Mouse (Mus musculus) macrophage (primary cell): ENCODE measurements around the gene Syt6. TPM values are rescaled to one million over a fixed set of nuclear protein-coding genes. Genes with fewer than 3 reads are reported as not detected.
"Not testable (repeated sequence)": the region's sequence is repeated elsewhere in the genome, so short reads cannot be mapped to it uniquely, and the experiment has no call there.

Source experiments
- H3K27ac ChIP-seq: fragments of 350-480 bp; formaldehyde crosslinking; 2 replicates; pipeline ENCODE4 v1.9.0; 2021
- H3K36me3 ChIP-seq: fragments of 350-480 bp; formaldehyde crosslinking; 2 replicates; pipeline ENCODE4 v1.9.0; 2021; ENCODE audit errors: inconsistent target
- H3K4me3 ChIP-seq: fragments of 350-480 bp; formaldehyde crosslinking; 2 replicates; pipeline ENCODE4 v1.9.0; 2021; ENCODE audit errors: inconsistent target
- H3K79me2 ChIP-seq: fragments of 350-480 bp; formaldehyde crosslinking; 2 replicates; pipeline ENCODE4 v1.9.0; 2021; ENCODE audit errors: inconsistent target
- WGBS: methylation state at CpG from one replicate; pipeline ENCODE4 v1.1.7; 2026; ENCODE audit warnings: inconsistent platforms; ENCODE audit not compliant: missing documents; 5-methylcytosine and 5-hydroxymethylcytosine counted together
- polyA plus RNA-seq: library from polyadenylated mRNA; stranded (reverse); fragments of 250-400 nt; gene quantifications from 3 replicates; pipeline ENCODE4 v1.2.4, GENCODE M21; 2018; ENCODE audit warnings: inconsistent platforms

Gene Syt6
- polyA plus RNA-seq, 1 experiment from 2014 or later, result not detected

- Histone ChIP-seq H3K27ac (no peak overlapping the region), H3K36me3 (no peaks in the 10 kb centered on the region), H3K4me3 (no peak overlapping the region), H3K79me2 (no peaks in the 10 kb centered on the region)
- 93% methylated on average over 4 of the region's 4 CpGs for WGBS
Measured at GRCm38 (mm10) chr3:103615621-103616020, 40.6 kb downstream of the Syt6 start.

GRCm38 (mm10) chr3:103616981-103617380, 42.0 kb downstream of the Syt6 start:
- no peak overlapping the region for H3K27ac ChIP-seq
- H3K4me3 ChIP-seq, result no peak overlapping the region
- H3K36me3 ChIP-seq, result no peaks in the 10 kb centered on the region
- H3K79me2 ChIP-seq, result no peaks in the 10 kb centered on the region
- WGBS, result 33% methylated on average over 6 of the region's 6 CpGs

GRCm38 (mm10) chr3:103620101-103620500, 45.1 kb downstream of the Syt6 start:
- no peaks in the 10 kb centered on the region for H3K79me2 ChIP-seq
- H3K4me3 ChIP-seq, result no peak overlapping the region
- H3K27ac ChIP-seq, result no peak overlapping the region
- H3K36me3 ChIP-seq, result no peaks in the 10 kb centered on the region
- WGBS, result 78% methylated on average over 11 of the region's 11 CpGs

- Histone ChIP-seq H3K4me3 (no peak overlapping the region), H3K79me2 (no peaks in the 10 kb centered on the region), H3K36me3 (no peaks in the 10 kb centered on the region), H3K27ac (no peak overlapping the region)
- WGBS, result 69% methylated on average over 10 of the region's 10 CpGs
Measured at GRCm38 (mm10) chr3:103623893-103624470, 49.0 kb downstream of the Syt6 start.

- H3K4me3 ChIP-seq, result no peak overlapping the region
- no peaks in the 10 kb centered on the region for H3K36me3 ChIP-seq
- H3K79me2 ChIP-seq, result no peaks in the 10 kb centered on the region
- WGBS, result 5% methylated on average over 5 of the region's 5 CpGs
- H3K27ac ChIP-seq, result no peak overlapping the region
Measured at GRCm38 (mm10) chr3:103624591-103625051, 49.6 kb downstream of the Syt6 start.

GRCm38 (mm10) chr3:103625169-103625568, 50.1 kb downstream of the Syt6 start:
- no peaks in the 10 kb centered on the region for H3K36me3 ChIP-seq
- no peaks in the 10 kb centered on the region for H3K79me2 ChIP-seq
- H3K4me3 ChIP-seq, result no peak overlapping the region
- 88% methylated on average over 13 of the region's 13 CpGs for WGBS
- H3K27ac ChIP-seq, result no peak overlapping the region

GRCm38 (mm10) chr3:103626481-103626880, 51.5 kb downstream of the Syt6 start:
- no peaks in the 10 kb centered on the region for H3K36me3 ChIP-seq
- H3K27ac ChIP-seq, result no peak overlapping the region
- no peaks in the 10 kb centered on the region for H3K79me2 ChIP-seq
- no peak overlapping the region for H3K4me3 ChIP-seq
- 98% methylated on average over 4 of the region's 4 CpGs for WGBS

GRCm38 (mm10) chr3:103627661-103628060, 52.6 kb downstream of the Syt6 start:
- Histone ChIP-seq H3K27ac (no peak overlapping the region), H3K79me2 (no peaks in the 10 kb centered on the region), H3K36me3 (no peaks in the 10 kb centered on the region), H3K4me3 (no peak overlapping the region)
- WGBS, result 96% methylated on average over 3 of the region's 3 CpGs

- WGBS, result 94% methylated on average over 7 of the region's 7 CpGs
- no peaks in the 10 kb centered on the region for H3K36me3 ChIP-seq
- no peak overlapping the region for H3K4me3 ChIP-seq
- no peaks in the 10 kb centered on the region for H3K79me2 ChIP-seq
- no peak overlapping the region for H3K27ac ChIP-seq
Measured at GRCm38 (mm10) chr3:103633124-103633523, 58.1 kb downstream of the Syt6 start.

GRCm38 (mm10) chr3:103633831-103634230, 58.8 kb downstream of the Syt6 start:
- H3K79me2 ChIP-seq, result no peaks in the 10 kb centered on the region
- WGBS, result 27% methylated on average over 4 of the region's 4 CpGs
- no peak overlapping the region for H3K27ac ChIP-seq
- no peaks in the 10 kb centered on the region for H3K36me3 ChIP-seq
- no peak overlapping the region for H3K4me3 ChIP-seq

GRCm38 (mm10) chr3:103634256-103634655, 59.2 kb downstream of the Syt6 start:
- Histone ChIP-seq H3K36me3 (no peaks in the 10 kb centered on the region), H3K4me3 (no peak overlapping the region), H3K27ac (no peak overlapping the region), H3K79me2 (no peaks in the 10 kb centered on the region)
- 92% methylated on average over 1 of the region's 1 CpGs for WGBS

- 77% methylated on average over 1 of the region's 1 CpGs for WGBS
- H3K79me2 ChIP-seq, result no peaks in the 10 kb centered on the region
- no peak overlapping the region for H3K27ac ChIP-seq
- no peaks in the 10 kb centered on the region for H3K36me3 ChIP-seq
- H3K4me3 ChIP-seq, result no peak overlapping the region
Measured at GRCm38 (mm10) chr3:103637641-103638040, 62.6 kb downstream of the Syt6 start.

- H3K36me3 ChIP-seq, result no peaks in the 10 kb centered on the region
- no peaks in the 10 kb centered on the region for H3K79me2 ChIP-seq
- no peak overlapping the region for H3K4me3 ChIP-seq
- no peak overlapping the region for H3K27ac ChIP-seq
- 83% methylated on average over 8 of the region's 8 CpGs for WGBS
Measured at GRCm38 (mm10) chr3:103640226-103640803, 65.3 kb downstream of the Syt6 start.

GRCm38 (mm10) chr3:103641301-103641700, 66.3 kb downstream of the Syt6 start:
- H3K27ac ChIP-seq, result no peak overlapping the region
- 74% methylated on average over 5 of the region's 7 CpGs for whole genome bisulfite sequencing

GRCm38 (mm10) chr3:103645968-103646367, 70.9 kb downstream of the Syt6 start, which contains the start of gene Atg4a-ps:
Atg4a-ps (minus strand) TSS chr3:103646068.
- H3K27ac ChIP-seq, H3K4me3 ChIP-seq, H3K36me3 ChIP-seq, H3K79me2 ChIP-seq: not testable (repeated sequence)
- 92% methylated on average over 1 of the region's 2 CpGs for WGBS

More at GRCm38 (mm10) chr3:103641301-103641700, 66.3 kb downstream of the Syt6 start:
- Histone ChIP-seq H3K4me3 (no peak overlapping the region), H3K36me3 (no peaks in the 10 kb centered on the region), H3K79me2 (no peaks in the 10 kb centered on the region)
